Mouse (Mus musculus): ENCODE data around the gene Ube4a. TPM values are rescaled to one million over a fixed set of nuclear protein-coding genes. Genes with fewer than 3 reads are reported as not detected.

The Ube4a gene
- total RNA-seq, 1 experiment from 2014 or later, result 52.3 TPM

- ATAC-seq (replicated peaks; ENCODE audit: low read depth, poor library complexity, severe bottlenecking), result peak; percentile 87
Observed at GRCm38 (mm10) chr9:44905620-44906019, 59.8 kb downstream of the Ube4a start.

DNA sequence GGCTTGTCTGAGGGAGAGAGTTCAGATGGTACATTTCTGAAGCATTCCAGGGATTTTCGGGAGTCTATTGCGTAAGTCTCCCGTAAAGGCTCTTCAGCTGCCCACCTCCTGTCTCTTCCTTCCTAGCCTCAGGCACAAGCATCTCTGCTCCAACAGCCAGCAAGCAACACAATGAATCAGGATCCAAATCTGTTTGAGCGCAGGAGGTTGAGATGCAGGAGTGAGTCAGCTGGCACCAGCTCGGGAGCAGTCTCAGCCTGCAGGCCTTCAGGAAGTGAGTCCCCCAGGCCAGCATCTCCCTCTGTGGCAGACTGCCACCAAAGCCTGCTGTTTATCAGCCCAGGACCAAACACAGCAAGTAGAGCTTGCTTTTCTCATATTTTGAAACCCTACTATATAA is 60.4 kb downstream of the Ube4a start:
- peak; percentile 71 for ATAC-seq (replicated peaks; ENCODE audit: low read depth, poor library complexity, severe bottlenecking)

DNA sequence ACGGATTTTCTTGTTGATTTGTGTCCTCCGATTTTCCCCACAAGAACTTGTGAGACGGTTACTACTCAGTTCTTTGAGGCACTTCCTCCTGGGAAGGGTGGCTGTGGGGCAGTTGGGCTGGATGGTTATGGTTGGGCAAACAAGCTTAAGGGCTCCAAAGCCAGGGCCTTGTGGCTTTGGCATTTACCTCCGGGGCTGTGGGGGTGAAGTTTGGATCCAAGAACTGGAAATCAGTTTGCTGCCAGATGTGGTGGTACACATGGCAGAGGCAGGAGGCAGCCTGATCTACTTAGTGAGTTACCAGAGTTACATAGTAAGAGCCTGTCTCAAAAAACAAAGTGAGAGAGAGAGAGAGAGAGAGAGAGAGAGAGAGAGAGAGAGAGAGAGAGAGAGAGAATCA is 61.5 kb downstream of the Ube4a start:
- ATAC-seq (replicated peaks; ENCODE audit: low read depth, poor library complexity, severe bottlenecking), result peak; percentile 33; the same call in 1 of the 2 replicates

- ATAC-seq (replicated peaks; ENCODE audit: low read depth, poor library complexity, severe bottlenecking), result no peak
Observed at GRCm38 (mm10) chr9:44900402-44900801, 65.0 kb downstream of the Ube4a start.

GRCm38 (mm10) chr9:44899716-44900115 is 65.7 kb downstream of the Ube4a start:
- ATAC-seq (replicated peaks; ENCODE audit: low read depth, poor library complexity, severe bottlenecking), result no peak

- no peak for ATAC-seq (replicated peaks; ENCODE audit: low read depth, poor library complexity, severe bottlenecking)
Observed at GRCm38 (mm10) chr9:44897024-44897423, 68.4 kb downstream of the Ube4a start.

DNA sequence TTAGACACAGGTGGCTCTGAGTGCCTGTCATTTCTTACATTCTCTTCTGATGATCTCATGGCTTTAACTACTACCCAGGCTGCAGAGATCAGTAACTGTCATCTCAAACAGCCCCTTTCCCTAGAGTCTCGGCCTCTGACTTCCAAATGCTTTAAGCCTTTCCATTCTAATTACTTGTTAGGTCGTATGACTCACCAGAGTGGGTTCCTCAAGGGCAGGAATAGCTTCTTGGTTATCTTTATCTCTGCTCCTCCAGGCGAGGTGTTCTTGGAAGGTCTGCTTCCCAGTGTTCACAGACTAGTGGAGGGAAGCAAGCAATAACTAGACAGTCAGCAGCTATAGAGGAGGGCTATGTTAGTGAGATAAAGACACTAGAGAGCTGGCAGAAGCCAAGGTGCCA is 72.7 kb downstream of the Ube4a start:
- no peak for ATAC-seq (replicated peaks; ENCODE audit: low read depth, poor library complexity, severe bottlenecking)

- no peak for ATAC-seq (replicated peaks; ENCODE audit: low read depth, poor library complexity, severe bottlenecking)
Observed at GRCm38 (mm10) chr9:44891210-44891609, 74.2 kb downstream of the Ube4a start.

DNA sequence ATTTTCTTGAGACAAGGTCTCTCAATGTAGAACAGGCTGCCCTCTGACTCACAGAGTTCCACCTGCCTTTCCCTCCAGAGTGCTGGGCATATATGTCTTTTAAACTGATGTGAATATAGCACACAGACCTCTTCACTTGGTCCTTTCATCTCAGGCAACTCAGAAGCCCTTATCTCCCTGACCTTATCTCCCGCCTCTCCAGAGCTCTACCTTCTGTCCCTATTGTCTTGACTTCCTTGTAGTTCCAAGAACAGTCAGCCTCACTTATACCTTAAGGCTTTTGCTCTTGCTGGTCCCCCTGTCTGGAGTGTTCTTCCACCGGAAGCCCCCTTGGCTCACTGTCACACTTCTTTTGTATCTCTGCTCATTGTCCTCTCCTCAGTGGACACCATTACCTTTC is 75.3 kb downstream of the Ube4a start:
- ATAC-seq (replicated peaks; ENCODE audit: low read depth, poor library complexity, severe bottlenecking), result no peak

GRCm38 (mm10) chr9:44888114-44888624 is 77.2 kb downstream of the Ube4a start:
- no peak for ATAC-seq (replicated peaks; ENCODE audit: low read depth, poor library complexity, severe bottlenecking)

- 0 out of 2 replicates have a peak, but pooled peaks have one; percentile 2 for ATAC-seq (replicated peaks; ENCODE audit: low read depth, poor library complexity, severe bottlenecking)
Observed at GRCm38 (mm10) chr9:44882981-44883569, 82.3 kb downstream of the Ube4a start.

DNA sequence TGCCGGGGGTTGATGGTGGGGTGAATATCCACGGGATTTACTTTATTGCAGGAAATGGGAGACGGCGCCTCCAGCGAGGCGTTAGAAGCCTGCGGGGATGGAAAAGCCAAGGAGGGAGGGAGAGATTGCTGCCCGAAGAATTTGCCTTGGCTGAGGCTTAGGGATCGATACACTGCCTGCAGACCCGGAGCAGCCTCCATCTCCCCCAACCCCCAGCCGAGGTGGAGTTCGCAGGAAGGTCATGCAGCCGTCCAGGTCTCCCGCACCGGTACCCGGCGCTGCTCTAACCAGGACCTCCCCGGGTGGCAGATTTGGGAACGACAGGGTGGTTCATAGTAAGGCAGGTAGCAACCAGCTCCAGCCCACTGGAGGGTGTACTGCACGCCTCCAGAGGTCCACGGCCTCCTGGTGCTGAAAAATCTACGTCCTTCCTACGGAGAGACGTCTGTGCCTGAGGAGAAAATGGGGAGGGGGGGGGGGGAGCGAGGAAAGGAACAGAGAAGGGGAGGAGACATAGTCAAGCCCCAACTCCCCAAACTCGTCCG is 82.9 kb downstream of the Ube4a start:
- peak; percentile 45 for ATAC-seq (replicated peaks; ENCODE audit: low read depth, poor library complexity, severe bottlenecking)

DNA sequence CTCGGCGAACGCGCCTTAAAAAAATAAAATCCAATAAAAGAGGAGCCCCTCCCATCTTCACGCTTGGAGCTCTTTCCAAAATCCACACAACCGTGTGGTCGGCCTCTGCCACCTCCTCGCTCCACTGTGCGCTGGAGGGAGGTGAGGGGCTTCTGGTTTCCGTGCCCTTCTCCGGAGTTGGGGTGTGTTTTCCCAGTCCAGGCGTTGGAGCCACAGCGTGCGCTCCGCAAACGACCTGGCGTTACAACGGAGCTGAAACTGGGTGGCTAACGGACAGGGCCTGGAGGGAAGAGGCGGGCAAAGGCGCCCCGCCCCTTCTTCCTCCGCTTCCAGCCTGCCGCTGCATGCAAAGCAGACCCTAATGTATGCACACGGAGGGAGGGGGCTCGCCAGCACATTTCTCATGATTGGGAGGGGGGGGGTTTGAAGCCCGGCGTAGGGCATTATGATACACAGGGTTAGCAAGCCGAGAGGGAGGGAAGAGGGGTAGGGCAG is 83.4 kb downstream of the Ube4a start:
- ATAC-seq (replicated peaks; ENCODE audit: low read depth, poor library complexity, severe bottlenecking), result peak; percentile 50

GRCm38 (mm10) chr9:44881221-44881871 is 84.1 kb downstream of the Ube4a start, which contains the start of gene Kmt2a:
Kmt2a (minus strand) TSS chr9:44881296.
- peak; percentile 56 for ATAC-seq (replicated peaks; ENCODE audit: low read depth, poor library complexity, severe bottlenecking)

- ATAC-seq (replicated peaks; ENCODE audit: low read depth, poor library complexity, severe bottlenecking), result no peak
Observed at GRCm38 (mm10) chr9:44880309-44881081, 84.9 kb downstream of the Ube4a start.

DNA sequence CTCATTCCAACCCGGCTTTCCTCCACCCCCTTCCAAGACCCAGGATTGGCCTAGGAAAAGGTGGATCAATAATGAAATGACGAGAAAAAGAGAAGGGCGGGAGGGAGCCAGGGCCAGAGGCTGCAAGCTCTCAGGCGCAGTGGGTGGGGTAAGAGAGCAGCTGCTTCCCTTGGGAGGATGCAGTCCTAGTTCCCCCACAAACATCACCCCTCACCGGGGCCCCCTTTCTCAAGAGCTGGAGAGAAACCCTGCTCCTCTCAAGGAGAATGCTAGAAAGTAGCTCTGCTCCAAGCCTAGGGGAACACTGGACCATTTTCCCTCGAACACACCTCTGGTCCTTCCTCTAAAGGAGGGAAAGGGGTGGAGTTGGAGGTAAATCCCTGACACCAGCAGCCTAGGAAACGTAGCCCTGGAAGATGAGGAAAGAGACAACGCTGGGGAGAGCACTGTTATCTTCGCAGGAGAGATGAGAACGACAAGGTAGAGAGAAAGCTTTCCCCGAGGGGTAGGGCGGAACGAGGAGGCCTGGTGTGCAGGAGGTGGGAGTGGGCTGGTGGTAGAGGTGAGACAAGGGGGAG is 85.6 kb downstream of the Ube4a start:
- ATAC-seq (replicated peaks; ENCODE audit: low read depth, poor library complexity, severe bottlenecking), result no peak

- ATAC-seq (replicated peaks; ENCODE audit: low read depth, poor library complexity, severe bottlenecking), result peak; percentile 27
Observed at GRCm38 (mm10) chr9:44878776-44879500, 86.5 kb downstream of the Ube4a start.

- no peak for ATAC-seq (replicated peaks; ENCODE audit: low read depth, poor library complexity, severe bottlenecking)
Observed at GRCm38 (mm10) chr9:44877686-44878085, 87.7 kb downstream of the Ube4a start.

- no peak for ATAC-seq (replicated peaks; ENCODE audit: low read depth, poor library complexity, severe bottlenecking)
Observed at GRCm38 (mm10) chr9:44875476-44875875, 89.9 kb downstream of the Ube4a start.
